Mouse (Mus musculus) liver, adult (tissue): Measurements from ENCODE around the gene Cyb5rl.

Source experiments
- GATA4 ChIP-seq: IDR thresholded peaks from 2 replicates; pipeline ENCODE4 v1.6.1; 2014; ENCODE audit warnings: mild to moderate bottlenecking, low read length; ENCODE audit not compliant: insufficient replicate concordance

Cyb5rl gene

GRCm38 (mm10) chr4:107066252-107067124 is at the start of gene Cyb5rl, which contains the start of gene Mrpl37:
Gene Cyb5rl, plus strand, starts transcription at chr4:107066988.
Gene Mrpl37, minus strand, starts transcription at chr4:107066868.
- no peak for TF ChIP-seq GATA4

- TF ChIP-seq GATA4, result no peak
Observed at GRCm38 (mm10) chr4:107017257-107017656, 49.5 kb upstream of the Cyb5rl start.

- no peak for TF ChIP-seq GATA4
Observed at GRCm38 (mm10) chr4:107018521-107018920, 48.3 kb upstream of the Cyb5rl start.

GRCm38 (mm10) chr4:107019027-107019426 is 47.8 kb upstream of the Cyb5rl start:
- TF ChIP-seq GATA4, result no peak

GRCm38 (mm10) chr4:107020287-107021000 is 46.3 kb upstream of the Cyb5rl start:
- TF ChIP-seq GATA4, result no peak

- TF ChIP-seq GATA4, result no peak
Observed at GRCm38 (mm10) chr4:107021464-107021863, 45.3 kb upstream of the Cyb5rl start.

GRCm38 (mm10) chr4:107024899-107025298 is 41.9 kb upstream of the Cyb5rl start:
- no peak for TF ChIP-seq GATA4

- no peak for TF ChIP-seq GATA4
Observed at GRCm38 (mm10) chr4:107025369-107025768, 41.4 kb upstream of the Cyb5rl start.

GRCm38 (mm10) chr4:107026451-107026850 is 40.3 kb upstream of the Cyb5rl start:
- no peak for TF ChIP-seq GATA4

- no peak for TF ChIP-seq GATA4
Observed at GRCm38 (mm10) chr4:107035689-107036088, 31.1 kb upstream of the Cyb5rl start.

- TF ChIP-seq GATA4, result no peak
Observed at GRCm38 (mm10) chr4:107036985-107037384, 29.8 kb upstream of the Cyb5rl start.

GRCm38 (mm10) chr4:107038303-107038702 is 28.5 kb upstream of the Cyb5rl start:
- no peak for TF ChIP-seq GATA4

GRCm38 (mm10) chr4:107039270-107039669 is 27.5 kb upstream of the Cyb5rl start:
- TF ChIP-seq GATA4, result no peak

- TF ChIP-seq GATA4, result no peak
Observed at GRCm38 (mm10) chr4:107042304-107042703, 24.5 kb upstream of the Cyb5rl start.

- no peak for TF ChIP-seq GATA4
Observed at GRCm38 (mm10) chr4:107045188-107045587, 21.6 kb upstream of the Cyb5rl start.

- no peak for TF ChIP-seq GATA4
Observed at GRCm38 (mm10) chr4:107047806-107048205, 19.0 kb upstream of the Cyb5rl start.
